Mouse (Mus musculus) hindbrain, embryonic 16.5 days (tissue): ENCODE measurements around the gene Nvl. TPM values are rescaled to one million over a fixed set of nuclear protein-coding genes. Genes with fewer than 3 reads are reported as not detected.

Experiments used
- ATAC-seq: fragments of 200-750 bp; cut with Nextera tagmentation; 2 replicates; pipeline ENCODE4 v1.8.0; 2017; ENCODE audit warnings: moderate TSS enrichment, moderate library complexity
- H3K27ac ChIP-seq: fragments of 300-500 bp; sonication (generic); 2 replicates; pipeline ENCODE4 v1.5.1; 2014; ENCODE audit warnings: low read depth, mild to moderate bottlenecking, control low read depth, low read length, moderate library complexity
- H3K27me3 ChIP-seq: fragments of 300-500 bp; sonication (generic); replicated peaks from 2 replicates; pipeline ENCODE4 v1.6.1; 2014; ENCODE audit warnings: low read length; ENCODE audit not compliant: control insufficient read depth, insufficient read depth
- H3K36me3 ChIP-seq: fragments of 300-500 bp; sonication (generic); 2 replicates; pipeline ENCODE4 v1.6.1; 2014; ENCODE audit warnings: mild to moderate bottlenecking, low read length, moderate library complexity, mixed read lengths; ENCODE audit not compliant: control insufficient read depth, insufficient read depth
- H3K4me1 ChIP-seq: fragments of 300-500 bp; sonication (generic); 2 replicates; pipeline ENCODE4 v1.6.1; 2014; ENCODE audit warnings: low read depth, low read length; ENCODE audit not compliant: control insufficient read depth, insufficient read depth
- H3K4me2 ChIP-seq: fragments of 300-500 bp; sonication (generic); 2 replicates; pipeline ENCODE4 v1.6.1; 2014; ENCODE audit warnings: mild to moderate bottlenecking, low read length, control low read depth, moderate library complexity
- H3K4me3 ChIP-seq: fragments of 300-500 bp; sonication (generic); 2 replicates; pipeline ENCODE4 v1.5.1; 2014; ENCODE audit warnings: mild to moderate bottlenecking, low read length, control low read depth, moderate library complexity
- H3K9ac ChIP-seq: fragments of 300-500 bp; sonication (generic); 2 replicates; pipeline ENCODE4 v1.6.1; 2014; ENCODE audit warnings: low read depth, mild to moderate bottlenecking, control low read depth, low read length, moderate library complexity
- H3K9me3 ChIP-seq: fragments of 300-500 bp; sonication (generic); 2 replicates; pipeline ENCODE4 v1.6.1; 2014; ENCODE audit warnings: mild to moderate bottlenecking, low read length, moderate library complexity; ENCODE audit not compliant: control insufficient read depth
- WGBS: fragments of 180-500 bp; shearing (Covaris S2); extraction: QIAGEN DNeasy Blood & Tissue Kit; methylation state at CpG from one replicate; pipeline ENCODE4 v1.1.7; 2014; 5-methylcytosine and 5-hydroxymethylcytosine counted together
- polyA plus RNA-seq: library from polyadenylated mRNA; unstranded; fragments of >200 nt; fragmentation: Nextera tagmentation; extraction: Ambion mirVana; gene quantifications from 2 replicates; pipeline ENCODE4 v1.2.1, GENCODE M21; 2015

Nvl gene
- polyA plus RNA-seq, 1 experiment from 2014 or later = 36.7 TPM

GRCm38 (mm10) chr1:181061784-181062485, 82.1 kb downstream of the Nvl start:
- no peak overlapping the region for H3K4me3 ChIP-seq
- ATAC-seq = no peak
- no peak overlapping the region for H3K4me2 ChIP-seq
- H3K9ac ChIP-seq = no peak overlapping the region
- H3K9me3 ChIP-seq = no peaks in the 10 kb centered on the region
- no peaks in the 10 kb centered on the region for H3K4me1 ChIP-seq
- WGBS = 73% methylated on average over 3 of the region's 3 CpGs
- no peaks in the 10 kb centered on the region for H3K27me3 ChIP-seq
- no peak overlapping the region for H3K27ac ChIP-seq
- no peaks in the 10 kb centered on the region for H3K36me3 ChIP-seq

GRCm38 (mm10) chr1:181052898-181053297, 91.1 kb downstream of the Nvl start:
- H3K27ac ChIP-seq = no peak overlapping the region
- ATAC-seq = no peak
- 86% methylated on average over 4 of the region's 4 CpGs for WGBS

GRCm38 (mm10) chr1:181050937-181051336, 93.1 kb downstream of the Nvl start, which contains the start of gene 9130409I23Rik:
Gene 9130409I23Rik, plus strand, starts transcription at chr1:181051237.
- no peak for ATAC-seq
- no peak within 1 kb of the TSS for H3K4me2 ChIP-seq
- no peak within 1 kb of the TSS for H3K27ac ChIP-seq
- 84% methylated on average over 6 of the region's 6 CpGs for WGBS
- H3K9me3 ChIP-seq = no peaks in the 10 kb centered on the region
- no peaks in the 10 kb centered on the region for H3K36me3 ChIP-seq
- H3K4me1 ChIP-seq = no peaks in the 10 kb centered on the region
- no peak within 1 kb of the TSS for H3K9ac ChIP-seq
- H3K27me3 ChIP-seq = no peaks in the 10 kb centered on the region
- H3K4me3 ChIP-seq = no peak within 1 kb of the TSS

More at GRCm38 (mm10) chr1:181052898-181053297, 91.1 kb downstream of the Nvl start:
- Histone ChIP-seq H3K4me3 (no peak overlapping the region), H3K9ac (no peak overlapping the region), H3K36me3 (no peaks in the 10 kb centered on the region), H3K9me3 (no peaks in the 10 kb centered on the region), H3K27me3 (no peaks in the 10 kb centered on the region), H3K4me1 (no peaks in the 10 kb centered on the region), H3K4me2 (no peak overlapping the region)

GRCm38 (mm10) chr1:181049328-181049842, 94.6 kb downstream of the Nvl start:
- Histone ChIP-seq H3K27ac (no peak overlapping the region), H3K4me2 (no peak overlapping the region), H3K36me3 (no peaks in the 10 kb centered on the region), H3K9me3 (no peaks in the 10 kb centered on the region), H3K4me3 (no peak overlapping the region), H3K27me3 (no peaks in the 10 kb centered on the region), H3K4me1 (no peaks in the 10 kb centered on the region), H3K9ac (no peak overlapping the region)
- ATAC-seq = no peak

- no peaks in the 10 kb centered on the region for H3K4me1 ChIP-seq
- no peaks in the 10 kb centered on the region for H3K9me3 ChIP-seq
- no peak overlapping the region for H3K27ac ChIP-seq
- no peaks in the 10 kb centered on the region for H3K27me3 ChIP-seq
- 69% methylated on average over 1 of the region's 1 CpGs for WGBS
- H3K9ac ChIP-seq = no peak overlapping the region
- no peaks in the 10 kb centered on the region for H3K36me3 ChIP-seq
- H3K4me3 ChIP-seq = no peak overlapping the region
- H3K4me2 ChIP-seq = no peak overlapping the region
- ATAC-seq = no peak
Measured at GRCm38 (mm10) chr1:181047520-181047919, 96.5 kb downstream of the Nvl start.

GRCm38 (mm10) chr1:181039652-181040051, 104.4 kb downstream of the Nvl start:
- ATAC-seq = no peak
- Histone ChIP-seq H3K27ac (no peak overlapping the region), H3K4me1 (no peaks in the 10 kb centered on the region), H3K4me2 (0 out of 2 replicates have a peak overlapping the region, but pooled peaks have one; percentile 25), H3K9me3 (no peaks in the 10 kb centered on the region), H3K9ac (no peak overlapping the region), H3K4me3 (no peak overlapping the region), H3K36me3 (no peaks in the 10 kb centered on the region), H3K27me3 (no peaks in the 10 kb centered on the region)
- 9% methylated on average over 4 of the region's 4 CpGs for WGBS

GRCm38 (mm10) chr1:181037623-181038022, 106.4 kb downstream of the Nvl start:
- no peak for ATAC-seq
- H3K36me3 ChIP-seq = no peaks in the 10 kb centered on the region
- no peak overlapping the region for H3K4me2 ChIP-seq
- no peaks in the 10 kb centered on the region for H3K4me1 ChIP-seq
- no peaks in the 10 kb centered on the region for H3K9me3 ChIP-seq
- no peak overlapping the region for H3K4me3 ChIP-seq
- H3K27me3 ChIP-seq = no peaks in the 10 kb centered on the region
- no peak overlapping the region for H3K27ac ChIP-seq
- 68% methylated on average over 4 of the region's 4 CpGs for WGBS
- H3K9ac ChIP-seq = no peak overlapping the region

Other genes with a start within 250 kb of the Nvl start
- 74.6 and 75.6 TPM in 2 replicates for gene Pycr2, start 239.9 kb downstream of the Nvl start, polyA plus RNA-seq
- 0.16 and 0.25 TPM in 2 replicates for gene Lefty1, start 209.2 kb downstream of the Nvl start, polyA plus RNA-seq
- 2.1 and 2.6 TPM in 2 replicates for gene Tmem63a, start 201.9 kb downstream of the Nvl start, polyA plus RNA-seq
- gene Ephx1, start 123.3 kb downstream of the Nvl start, polyA plus RNA-seq = 11.8 and 16.4 TPM in 2 replicates
- not detected in 2 replicates for gene 9130409I23Rik, start 93.0 kb downstream of the Nvl start, polyA plus RNA-seq
- 52.3 and 62.4 TPM in 2 replicates for gene Cnih4, start 489 bp upstream of the Nvl start, polyA plus RNA-seq
- 29.5 and 30.0 TPM in 2 replicates for gene Wdr26, start 67.8 kb upstream of the Nvl start, polyA plus RNA-seq
- 14.1 and 14.4 TPM in 2 replicates for gene Cnih3, start 208.4 kb upstream of the Nvl start, polyA plus RNA-seq